Mouse (Mus musculus): ENCODE data around the gene Klhdc2.

- TF ChIP-seq CTCF (IDR thresholded peaks at IDR 0.05; ENCODE audit: low read depth) = peak; percentile 31
- no peak for TF ChIP-seq EP300 (IDR thresholded peaks at IDR 0.05; ENCODE audit: low read depth)
Measured at GRCm38 (mm10) chr12:69298281-69298680, 1.8 kb downstream of the Klhdc2 start.
